Mouse (Mus musculus) olfactory bulb, adult 2 months (tissue): ENCODE measurements around the gene Spns2. TPM values are rescaled to one million over a fixed set of nuclear protein-coding genes. Genes with fewer than 3 reads are reported as not detected.

Source experiments
- H3K27ac ChIP-seq: fragments of 200-500 bp; 2 replicates; pipeline ENCODE4 v1.5.1; 2012; ENCODE audit warnings: low read depth, low read length; ENCODE audit not compliant: insufficient read depth
- H3K4me1 ChIP-seq: fragments of 200-500 bp; 2 replicates; pipeline ENCODE4 v1.6.1; 2012; ENCODE audit warnings: low read length; ENCODE audit not compliant: control insufficient read depth, insufficient read depth
- H3K4me3 ChIP-seq: fragments of 200-500 bp; 2 replicates; pipeline ENCODE4 v1.5.1; 2012; ENCODE audit warnings: mild to moderate bottlenecking, low read depth, low read length, moderate library complexity; ENCODE audit not compliant: insufficient read depth
- CTCF ChIP-seq: fragments of 200-500 bp; IDR thresholded peaks from 2 replicates; pipeline ENCODE4 v1.5.1; 2012; ENCODE audit warnings: low read depth, mild to moderate bottlenecking, low read length, moderate library complexity; ENCODE audit not compliant: insufficient read depth
- POLR2A ChIP-seq: fragments of 200-500 bp; IDR thresholded peaks from 2 replicates; pipeline ENCODE4 v1.6.1; 2012; ENCODE audit warnings: mild to moderate bottlenecking, low read depth, low read length, moderate library complexity; ENCODE audit not compliant: insufficient read depth
- WGBS: fragments of 180-500 bp; shearing (Covaris S2); methylation state at CpG from one replicate; pipeline ENCODE4 v1.1.7; 2018; 5-methylcytosine and 5-hydroxymethylcytosine counted together
- polyA plus RNA-seq: library from polyadenylated mRNA; stranded (reverse); fragments of >200 nt; gene quantifications from 2 replicates; pipeline ENCODE4 v1.2.4, GENCODE M21; 2012; ENCODE audit warnings: low replicate concordance; ENCODE audit not compliant: missing spikeins, insufficient read depth, insufficient read length

Gene Spns2
- polyA plus RNA-seq, 1 experiment, result not detected

GRCm38 (mm10) chr11:72421518-72422278 is 68.0 kb downstream of the Spns2 start:
- no peak for TF ChIP-seq POLR2A
- no peak for TF ChIP-seq CTCF
- H3K4me1 ChIP-seq, result peaks cover 3% of the 10 kb centered on the region; the same call in 1 of the 2 replicates
- H3K27ac ChIP-seq, result no peak overlapping the region
- WGBS, result 97% methylated on average over 11 of the region's 11 CpGs
- no peak overlapping the region for H3K4me3 ChIP-seq

- H3K27ac ChIP-seq, result no peak overlapping the region
- no peak for TF ChIP-seq CTCF
- no peak for TF ChIP-seq POLR2A
- WGBS, result 90% methylated on average over 6 of the region's 6 CpGs
These were observed 69.1 kb downstream of the Spns2 start for GRCm38 (mm10) chr11:72420460-72421122.

GRCm38 (mm10) chr11:72419006-72419405 is 70.7 kb downstream of the Spns2 start:
- WGBS, result 96% methylated on average over 6 of the region's 6 CpGs
- TF ChIP-seq POLR2A (no peak), CTCF (no peak)
- Histone ChIP-seq H3K4me3 (no peak overlapping the region), H3K27ac (no peak overlapping the region), H3K4me1 (peaks cover 3% of the 10 kb centered on the region; the same call in 1 of the 2 replicates)

More at GRCm38 (mm10) chr11:72420460-72421122, 69.1 kb downstream of the Spns2 start:
- no peak overlapping the region for H3K4me3 ChIP-seq
- peaks cover 3% of the 10 kb centered on the region; the same call in 1 of the 2 replicates for H3K4me1 ChIP-seq

GRCm38 (mm10) chr11:72418227-72418626 is 71.5 kb downstream of the Spns2 start:
- 69% methylated on average over 8 of the region's 8 CpGs for WGBS

GRCm38 (mm10) chr11:72417376-72417775 is 72.3 kb downstream of the Spns2 start:
- 56% methylated on average over 4 of the region's 4 CpGs for WGBS
- no peak overlapping the region for H3K27ac ChIP-seq

More at GRCm38 (mm10) chr11:72418227-72418626, 71.5 kb downstream of the Spns2 start:
- no peak for TF ChIP-seq CTCF
- Histone ChIP-seq H3K27ac (no peak overlapping the region), H3K4me1 (peaks cover 3% of the 10 kb centered on the region; the same call in 1 of the 2 replicates), H3K4me3 (no peak overlapping the region)

GRCm38 (mm10) chr11:72416666-72417065 is 73.0 kb downstream of the Spns2 start:
- Histone ChIP-seq H3K4me1 (peaks cover 3% of the 10 kb centered on the region; the same call in 1 of the 2 replicates), H3K27ac (no peak overlapping the region), H3K4me3 (no peak overlapping the region)
- WGBS, result 92% methylated on average over 5 of the region's 5 CpGs
- TF ChIP-seq POLR2A, result no peak
- TF ChIP-seq CTCF, result no peak

More at GRCm38 (mm10) chr11:72417376-72417775, 72.3 kb downstream of the Spns2 start:
- no peak for TF ChIP-seq POLR2A
- TF ChIP-seq CTCF, result no peak
- Histone ChIP-seq H3K4me1 (peaks cover 3% of the 10 kb centered on the region; the same call in 1 of the 2 replicates), H3K4me3 (no peak overlapping the region)

- WGBS, result 90% methylated on average over 8 of the region's 8 CpGs
- no peak for TF ChIP-seq CTCF
- TF ChIP-seq POLR2A, result no peak
These were observed 74.5 kb downstream of the Spns2 start for GRCm38 (mm10) chr11:72415155-72415554.

GRCm38 (mm10) chr11:72413601-72414190 is 76.0 kb downstream of the Spns2 start:
- Histone ChIP-seq H3K4me3 (no peak overlapping the region), H3K27ac (no peak overlapping the region), H3K4me1 (peaks cover 10% of the 10 kb centered on the region)
- TF ChIP-seq POLR2A (no peak), CTCF (no peak)
- 84% methylated on average over 5 of the region's 5 CpGs for WGBS

More at GRCm38 (mm10) chr11:72415155-72415554, 74.5 kb downstream of the Spns2 start:
- no peak overlapping the region for H3K4me3 ChIP-seq
- H3K4me1 ChIP-seq, result peaks cover 10% of the 10 kb centered on the region
- H3K27ac ChIP-seq, result no peak overlapping the region
